28 mouse cellular contexts compared by ENCODE assay signal in the genomic region with DNA sequence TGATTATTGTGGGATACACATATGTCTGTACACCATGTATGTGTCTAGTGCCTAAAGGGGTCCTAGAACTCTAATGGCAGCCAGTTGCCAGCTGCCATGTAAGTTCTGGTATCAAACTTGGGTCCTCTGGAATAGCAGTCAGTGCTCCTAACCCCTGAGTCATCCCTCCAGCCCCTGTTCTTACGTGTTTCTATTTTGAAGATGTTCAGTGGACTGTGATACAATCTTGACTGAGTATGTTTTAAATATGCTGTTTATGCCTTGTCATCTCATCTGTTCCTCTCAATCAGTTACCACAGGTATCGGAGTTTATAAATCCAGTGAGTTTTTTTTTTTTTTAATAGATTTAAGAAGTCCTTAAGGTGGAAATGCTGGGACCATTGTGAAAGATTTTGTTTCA. TPM values are rescaled to one million over a fixed set of nuclear protein-coding genes. Genes with fewer than 3 reads are reported as not detected.
DNase-seq lines count a peak whose midpoint lies in the region; ATAC-seq and TF ChIP-seq lines count a peak whose summit lies in the region.
"Had no signal": no experiment of that assay in that cellular context is flagged by ENCODE, and none has a peak within 500 bp of the region (broad histone marks: within the 10 kb centered on the region; RNA-seq: fewer than 3 reads in every experiment).

No protein-coding gene starts in this region.

- DNase-seq in midbrain, embryonic 11.5 days (ENCODE audit: low spot score, missing footprints) = peak; percentile 23
- no peak for DNase-seq in G1E (ENCODE audit: low spot score)
- DNase-seq: adrenal gland, adult 8-10 months; adrenal gland, postnatal 25 days; cerebellum, adult 11-12 months; cerebellum, adult 8-10 months; cerebellum, postnatal 10 days; cerebellum, postnatal 36 days; embryo, embryonic 11 days; forebrain, postnatal 0 days; gastrocnemius, postnatal 10 days; gastrocnemius, postnatal 36 days; heart, adult 2 months; heart, postnatal 14 days; kidney, adult 11 months had no signal

- H3K4me3 ChIP-seq in midbrain, embryonic 11.5 days (ENCODE audit: low read depth, low read length) = no peak overlapping the region
- H3K4me3 ChIP-seq in midbrain, embryonic 16.5 days (ENCODE audit: low read depth, low read length) = no peak overlapping the region
- no peak overlapping the region for H3K4me3 ChIP-seq in G1E (ENCODE audit: low read depth, low read length)
- no peak overlapping the region for H3K4me3 ChIP-seq in myocyte
- no peak overlapping the region for H3K4me3 ChIP-seq in forebrain, embryonic 16.5 days (replicated peaks; ENCODE audit: low read length)
- H3K4me3 ChIP-seq in intestine, postnatal 0 days (ENCODE audit: low read depth, low read length) = no peak overlapping the region
- H3K4me3 ChIP-seq: embryonic facial prominence, embryonic 10.5 days; embryonic facial prominence, embryonic 13.5 days; erythroblast, embryonic 14.5 days; forebrain, embryonic 12.5 days; heart, adult 2 months; heart, embryonic 10.5 days; heart, embryonic 13.5 days; hindbrain, embryonic 12.5 days; hindbrain, embryonic 15.5 days had no signal

- no peak overlapping the region for H3K9ac ChIP-seq in midbrain, embryonic 11.5 days (ENCODE audit: low read length)
- no peak overlapping the region for H3K9ac ChIP-seq in midbrain, embryonic 16.5 days (ENCODE audit: low read depth, low read length)
- H3K9ac ChIP-seq in forebrain, embryonic 16.5 days (replicated peaks; ENCODE audit: low read depth, low read length) = no peak overlapping the region
- no peak overlapping the region for H3K9ac ChIP-seq in intestine, postnatal 0 days (ENCODE audit: low read depth, low read length)
- H3K9ac ChIP-seq: embryonic facial prominence, embryonic 13.5 days; forebrain, embryonic 12.5 days; forebrain, postnatal 0 days; heart, embryonic 13.5 days; hindbrain, embryonic 12.5 days; hindbrain, embryonic 15.5 days had no signal

- H3K4me1 ChIP-seq in midbrain, embryonic 11.5 days (ENCODE audit: control insufficient read depth, insufficient read depth, low read length) = no peaks in the 10 kb centered on the region
- H3K4me1 ChIP-seq in midbrain, embryonic 16.5 days (ENCODE audit: control insufficient read depth, insufficient read depth, low read length) = peaks cover 10% of the 10 kb centered on the region
- H3K4me1 ChIP-seq in G1E (ENCODE audit: insufficient read depth, low read depth, low read length) = peaks cover 21% of the 10 kb centered on the region
- H3K4me1 ChIP-seq in forebrain, embryonic 16.5 days (replicated peaks; ENCODE audit: control insufficient read depth, insufficient read depth, low read length) = peaks cover 8% of the 10 kb centered on the region; the same call in 1 of the 2 replicates
- H3K4me1 ChIP-seq in intestine, postnatal 0 days (replicated peaks; ENCODE audit: control insufficient read depth, insufficient read depth, low read length) = peaks cover 3% of the 10 kb centered on the region; the same call in 1 of the 2 replicates
- H3K4me1 ChIP-seq: forebrain, embryonic 12.5 days had no signal

- no peak overlapping the region for H3ac ChIP-seq in myocyte (ENCODE audit: control insufficient read depth, insufficient read length)

- H3K79me2 ChIP-seq in myocyte (ENCODE audit: control insufficient read depth, insufficient read depth) = peaks cover 95% of the 10 kb centered on the region

- H3K27ac ChIP-seq in midbrain, embryonic 11.5 days (ENCODE audit: low read depth, low read length) = no peak overlapping the region
- H3K27ac ChIP-seq in midbrain, embryonic 16.5 days (ENCODE audit: low read length) = no peak overlapping the region
- no peak overlapping the region for H3K27ac ChIP-seq in forebrain, embryonic 16.5 days (ENCODE audit: low read length)
- no peak overlapping the region for H3K27ac ChIP-seq in intestine, postnatal 0 days (ENCODE audit: low read depth, low read length)
- H3K27ac ChIP-seq: embryonic facial prominence, embryonic 10.5 days; embryonic facial prominence, embryonic 13.5 days; forebrain, embryonic 12.5 days; heart, adult 2 months; heart, embryonic 10.5 days; heart, embryonic 13.5 days; hindbrain, embryonic 12.5 days; hindbrain, embryonic 15.5 days had no signal

- no peak overlapping the region for H3K4me2 ChIP-seq in midbrain, embryonic 11.5 days
- no peak overlapping the region for H3K4me2 ChIP-seq in midbrain, embryonic 16.5 days (ENCODE audit: low read length)
- H3K4me2 ChIP-seq in myocyte (ENCODE audit: low read depth) = no peak overlapping the region
- no peak overlapping the region for H3K4me2 ChIP-seq in forebrain, embryonic 16.5 days (ENCODE audit: low read length)
- H3K4me2 ChIP-seq in intestine, postnatal 0 days (replicated peaks; ENCODE audit: low read depth) = no peak overlapping the region
- H3K4me2 ChIP-seq: embryonic facial prominence, embryonic 13.5 days; forebrain, embryonic 12.5 days; heart, embryonic 13.5 days; hindbrain, embryonic 12.5 days; hindbrain, embryonic 15.5 days had no signal

- ATAC-seq in midbrain, embryonic 11.5 days (ENCODE audit: low FRiP score) = no peak
- ATAC-seq in midbrain, embryonic 16.5 days = no peak
- peak; percentile 56 for ATAC-seq in G1E (ENCODE audit: extremely low read depth, insufficient number of reproducible peaks, low FRiP score, poor library complexity, severe bottlenecking)
- ATAC-seq in forebrain, embryonic 16.5 days = no peak
- ATAC-seq in intestine, postnatal 0 days = no peak
- ATAC-seq: activated CD4-positive, CD25-positive, alpha-beta regulatory T cell, adult 4 months; forebrain, postnatal 0 days had no signal

- WGBS in midbrain, embryonic 11.5 days = 95% methylated on average over 2 of the region's 2 CpGs
- 79% methylated on average over 2 of the region's 2 CpGs for WGBS in midbrain, embryonic 16.5 days
- WGBS in forebrain, embryonic 16.5 days = 92% methylated on average over 2 of the region's 2 CpGs
- WGBS in intestine, postnatal 0 days = 64% methylated on average over 2 of the region's 2 CpGs

- no peaks in the 10 kb centered on the region for H3K27me3 ChIP-seq in midbrain, embryonic 11.5 days (ENCODE audit: control insufficient read depth, insufficient read depth, low read length)
- no peaks in the 10 kb centered on the region for H3K27me3 ChIP-seq in midbrain, embryonic 16.5 days (ENCODE audit: control insufficient read depth, insufficient read depth, low read depth, low read length)
- H3K27me3 ChIP-seq in G1E (ENCODE audit: insufficient read depth, low read length) = no peaks in the 10 kb centered on the region
- H3K27me3 ChIP-seq in myocyte (ENCODE audit: control insufficient read depth, insufficient read depth, insufficient read length) = no peaks in the 10 kb centered on the region
- no peaks in the 10 kb centered on the region for H3K27me3 ChIP-seq in forebrain, embryonic 16.5 days (replicated peaks; ENCODE audit: control insufficient read depth, insufficient read depth, low read length)
- H3K27me3 ChIP-seq in intestine, postnatal 0 days (replicated peaks; ENCODE audit: control insufficient read depth, insufficient read depth, low read length) = no peaks in the 10 kb centered on the region
- H3K27me3 ChIP-seq: embryonic facial prominence, embryonic 13.5 days; forebrain, embryonic 12.5 days; heart, embryonic 13.5 days; hindbrain, embryonic 12.5 days; hindbrain, embryonic 15.5 days had no signal

- no peaks in the 10 kb centered on the region for H3K9me3 ChIP-seq in midbrain, embryonic 11.5 days (ENCODE audit: control insufficient read depth, low read length)
- no peaks in the 10 kb centered on the region for H3K9me3 ChIP-seq in midbrain, embryonic 16.5 days (replicated peaks; ENCODE audit: control insufficient read depth, low read length, poor library complexity, severe bottlenecking)
- no peaks in the 10 kb centered on the region for H3K9me3 ChIP-seq in G1E (replicated peaks)
- no peaks in the 10 kb centered on the region for H3K9me3 ChIP-seq in forebrain, embryonic 16.5 days (ENCODE audit: control insufficient read depth, low read length)
- H3K9me3 ChIP-seq in intestine, postnatal 0 days (ENCODE audit: control insufficient read depth) = no peaks in the 10 kb centered on the region
- H3K9me3 ChIP-seq: embryonic facial prominence, embryonic 10.5 days; embryonic facial prominence, embryonic 13.5 days; forebrain, embryonic 12.5 days; heart, embryonic 10.5 days; heart, embryonic 13.5 days; hindbrain, embryonic 12.5 days; hindbrain, embryonic 15.5 days had no signal

- no peak for TF ChIP-seq CTCF in G1E (IDR thresholded peaks at IDR 0.05; ENCODE audit: low read depth, low read length)
- no peak for TF ChIP-seq CTCF in intestine, postnatal 0 days (IDR thresholded peaks at IDR 0.05; ENCODE audit: low read depth)

- H3K36me3 ChIP-seq in midbrain, embryonic 11.5 days (ENCODE audit: control insufficient read depth, insufficient read depth, low read length) = no peaks in the 10 kb centered on the region
- no peaks in the 10 kb centered on the region for H3K36me3 ChIP-seq in midbrain, embryonic 16.5 days (ENCODE audit: control insufficient read depth, insufficient read depth, low read length)
- peaks cover 8% of the 10 kb centered on the region for H3K36me3 ChIP-seq in G1E (replicated peaks)
- H3K36me3 ChIP-seq in myocyte (ENCODE audit: control insufficient read depth, insufficient read depth) = no peaks in the 10 kb centered on the region
- H3K36me3 ChIP-seq in forebrain, embryonic 16.5 days (ENCODE audit: control insufficient read depth, insufficient read depth) = no peaks in the 10 kb centered on the region
- no peaks in the 10 kb centered on the region for H3K36me3 ChIP-seq in intestine, postnatal 0 days (ENCODE audit: control insufficient read depth, insufficient read depth)
- H3K36me3 ChIP-seq: forebrain, embryonic 12.5 days; heart, embryonic 10.5 days; hindbrain, embryonic 15.5 days had no signal

- no peak for TF ChIP-seq POLR2A in myocyte (IDR thresholded peaks at IDR 0.05; ENCODE audit: insufficient read length, low read depth)

TF ChIP-seq in myocyte, 11 proteins besides CTCF, POLR2A, EP300 and RAD21:
- TF ChIP-seq MYOG (IDR thresholded peaks at IDR 0.05; ENCODE audit: control insufficient read depth in 1 of 3, insufficient read depth in 1 of 3, insufficient read length in 2 of 3, low read depth in 2 of 3) (no peak), MYOD1 (IDR thresholded peaks at IDR 0.05; ENCODE audit: control insufficient read depth in 1 of 3, insufficient read length in 2 of 3, low read depth in 2 of 3) (peak in 2 of 3 experiments; percentile 14 to 37)

RNA-seq across cellular contexts. Expression of gene Ppp1r12a, which starts 27.3 kb away (rescaled TPM):
- 78.6 and 82.4 TPM in 2 replicates for polyA plus RNA-seq in midbrain, embryonic 11.5 days (2014; fragmentation: Nextera tagmentation; extraction: Ambion mirVana)
- polyA plus RNA-seq in midbrain, embryonic 16.5 days (2015; fragmentation: Nextera tagmentation; extraction: Ambion mirVana) = 71.0 and 75.9 TPM in 2 replicates
- total RNA-seq in G1E (2014; fragmentation: Nextera tagmentation) (146 and 166 TPM in 2 replicates), G1E (2017) (128 and 168 TPM in 2 replicates)
- polyA plus RNA-seq in G1E (2012) (10.9 and 15.1 TPM in 2 replicates), myocyte (2012; fragmentation: generic; extraction: Trizol) (18.5 TPM)
- polyA plus RNA-seq in forebrain, embryonic 16.5 days (2015; fragmentation: Nextera tagmentation; extraction: Ambion mirVana) = 81.7 and 87.3 TPM in 2 replicates
- polyA plus RNA-seq in intestine, postnatal 0 days (2015; fragmentation: Nextera tagmentation; extraction: Ambion mirVana) = 84.1 and 102 TPM in 2 replicates
